Mouse (Mus musculus) monocyte, adult 5-6 weeks (primary cell): ENCODE data around the gene Kif6. TPM values are rescaled to one million over a fixed set of nuclear protein-coding genes. Genes with fewer than 3 reads are reported as not detected.
A peak's percentile ranks its signal among the peaks of the same experiment; 100 is the strongest.

Source experiments
- ATAC-seq: fragments of 153-309, 156-312 bp; replicated peaks from 2 replicates; pipeline ENCODE4 v1.8.0; 2017; ENCODE audit warnings: mild to moderate bottlenecking; ENCODE audit not compliant: low TSS enrichment, insufficient number of reproducible peaks, severe bottlenecking, poor library complexity, low FRiP score
- total RNA-seq: library from RNA; stranded (forward); fragments of 200-1000, 200-491, 200-594 nt; gene quantifications from 3 replicates; pipeline ENCODE4 v1.2.3, GENCODE M21; 2017

Gene Kif6
- total RNA-seq, 1 experiment from 2014 or later, result not detected

DNA sequence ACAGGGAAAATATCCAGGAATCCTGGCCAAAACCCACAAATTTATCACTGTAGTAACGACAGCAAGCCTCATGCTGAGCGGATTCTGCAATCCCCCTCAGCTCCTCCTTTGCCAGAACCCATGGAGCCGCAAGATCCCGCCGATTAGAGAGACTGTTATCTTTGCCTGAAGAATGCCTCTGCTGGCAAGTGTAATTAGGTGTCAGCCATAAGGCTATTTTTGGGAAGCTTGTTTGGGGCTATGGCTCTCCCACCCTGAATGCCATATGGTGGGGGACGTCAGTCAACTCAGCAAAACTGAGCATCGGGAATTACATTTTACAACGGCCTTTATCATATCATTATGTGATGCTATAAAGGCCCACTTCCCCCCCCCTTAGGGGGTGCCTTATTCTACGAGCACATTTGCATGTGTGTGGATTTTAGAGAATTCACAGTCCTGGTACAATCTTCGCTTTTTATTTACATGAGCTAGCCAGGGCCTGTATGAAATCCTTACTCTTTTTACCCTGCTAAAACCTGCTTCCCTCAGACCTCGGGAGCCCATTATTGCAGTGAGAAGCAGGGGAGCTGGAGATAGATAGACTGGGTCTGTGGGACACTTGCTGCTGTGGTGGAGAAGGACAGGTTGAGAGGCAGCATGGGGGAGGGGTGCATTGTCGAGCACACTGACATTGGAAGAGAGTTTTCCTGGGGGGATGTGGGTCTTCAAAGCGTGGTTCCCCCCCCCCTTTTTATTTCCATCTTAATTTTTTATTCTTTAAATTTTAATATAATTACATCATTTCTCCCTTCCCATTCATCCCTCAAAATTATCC, 252.6 kb downstream of the Kif6 start:
- ATAC-seq, result no peak

DNA sequence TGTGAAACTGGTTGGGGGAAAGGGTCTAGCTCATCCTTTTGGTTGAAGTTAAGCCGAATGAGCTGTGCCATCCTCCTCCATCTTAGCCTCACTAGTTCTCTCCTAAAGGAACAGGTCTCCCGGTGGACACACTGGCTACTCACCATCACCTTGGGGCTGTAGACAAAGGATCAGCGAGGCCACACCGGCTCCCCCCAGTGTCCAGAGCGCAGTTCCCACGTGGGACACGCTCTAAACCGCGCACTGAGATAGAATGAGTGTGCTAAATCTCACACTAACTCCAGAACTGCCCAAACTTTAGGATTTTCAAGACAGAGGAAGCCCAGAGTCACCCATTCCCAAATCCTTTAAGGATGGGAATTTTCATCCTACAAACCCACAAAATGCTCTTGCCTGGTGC, 254.3 kb downstream of the Kif6 start:
- no peak for ATAC-seq

DNA sequence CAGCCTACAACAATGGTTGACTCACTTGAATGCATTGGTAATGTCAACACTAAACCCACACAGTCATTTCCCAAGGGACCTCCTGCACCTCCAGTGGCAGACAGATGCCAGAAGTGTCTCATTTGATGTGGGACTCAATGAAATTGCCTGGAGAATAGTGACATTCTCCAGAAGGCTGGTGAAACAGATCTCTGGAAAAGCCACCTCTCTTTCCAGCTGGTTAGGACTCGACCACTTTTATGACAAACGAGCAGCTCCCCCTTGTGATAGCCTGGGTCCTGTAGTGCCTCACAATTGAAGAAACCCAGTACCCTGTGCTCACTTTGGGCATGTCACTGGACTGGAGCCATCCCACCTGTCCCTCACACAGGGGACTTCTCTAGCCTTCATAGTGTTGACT, 257.4 kb downstream of the Kif6 start:
- no peak for ATAC-seq

DNA sequence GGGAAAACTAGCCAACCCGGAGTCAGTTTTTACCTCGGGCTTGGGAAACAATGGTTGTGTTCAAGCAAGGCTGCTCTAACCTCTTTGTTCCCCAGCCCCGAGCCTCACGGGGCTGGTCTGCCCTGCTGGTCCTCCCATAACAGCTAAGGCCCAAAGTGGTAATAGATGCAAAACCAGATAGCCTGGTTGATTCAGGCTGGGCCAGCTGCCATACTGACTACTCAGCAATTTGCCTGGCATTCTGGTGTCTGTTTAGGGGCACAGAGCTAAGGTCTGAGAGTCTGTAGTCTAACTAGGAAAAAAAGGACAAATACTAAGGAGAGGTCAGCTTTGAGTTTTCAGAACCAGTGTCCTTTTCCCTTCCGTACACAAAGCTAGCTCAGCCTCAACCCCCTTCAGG, 259.8 kb downstream of the Kif6 start:
- no peak for ATAC-seq

DNA sequence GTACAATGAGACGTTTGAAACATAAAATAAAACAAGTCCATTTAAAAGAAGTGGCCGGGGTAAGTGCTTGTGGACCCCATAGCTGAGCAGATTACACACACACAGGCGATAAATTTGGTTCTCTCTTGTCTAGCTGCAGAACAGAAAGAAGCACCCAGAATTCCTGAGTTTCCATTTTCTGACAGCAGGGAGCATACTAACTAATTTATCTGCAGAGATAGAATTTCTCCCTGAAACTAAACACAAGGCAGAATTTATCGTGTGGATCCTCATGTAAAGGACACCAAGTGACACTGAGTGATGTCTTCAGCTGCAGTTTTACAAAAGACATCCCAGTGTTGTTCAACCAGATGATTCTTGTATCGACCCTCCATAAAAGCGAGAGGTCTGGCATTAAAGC, 260.5 kb downstream of the Kif6 start:
- no peak for ATAC-seq

DNA sequence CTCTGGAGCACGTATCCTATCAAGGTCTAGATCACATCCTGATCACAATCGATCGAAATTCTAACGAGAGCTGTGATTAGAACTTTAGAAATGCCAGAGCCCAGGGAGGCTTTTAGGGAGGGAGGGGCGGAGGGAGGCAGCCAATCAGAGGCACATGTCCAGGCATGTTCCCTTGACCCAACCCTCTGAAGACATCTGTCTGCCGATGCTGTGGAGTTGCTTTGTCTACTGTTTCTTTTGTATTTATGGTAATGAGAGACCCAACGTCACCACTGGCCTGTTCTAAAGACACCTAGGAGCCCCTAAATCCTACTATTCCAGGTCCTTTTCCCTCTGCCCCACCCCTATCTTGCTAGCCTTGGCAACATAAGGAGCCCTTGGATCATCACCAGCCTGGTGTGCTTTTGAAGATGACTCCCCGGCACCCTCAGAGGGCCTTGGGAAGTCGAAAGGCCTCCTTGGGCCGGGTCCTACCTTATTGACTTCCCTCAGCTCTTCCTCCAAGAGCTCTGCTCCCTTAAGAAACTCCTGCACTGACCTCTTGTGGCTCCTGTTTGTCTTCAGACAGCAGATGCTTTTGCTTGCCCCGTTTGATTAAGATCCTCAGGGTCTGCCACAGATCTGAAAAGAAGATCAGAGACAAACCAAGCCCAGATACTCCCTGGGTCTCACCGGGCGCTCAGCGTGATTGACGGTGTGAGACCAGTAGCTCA, 261.2 kb downstream of the Kif6 start:
- no peak for ATAC-seq

DNA sequence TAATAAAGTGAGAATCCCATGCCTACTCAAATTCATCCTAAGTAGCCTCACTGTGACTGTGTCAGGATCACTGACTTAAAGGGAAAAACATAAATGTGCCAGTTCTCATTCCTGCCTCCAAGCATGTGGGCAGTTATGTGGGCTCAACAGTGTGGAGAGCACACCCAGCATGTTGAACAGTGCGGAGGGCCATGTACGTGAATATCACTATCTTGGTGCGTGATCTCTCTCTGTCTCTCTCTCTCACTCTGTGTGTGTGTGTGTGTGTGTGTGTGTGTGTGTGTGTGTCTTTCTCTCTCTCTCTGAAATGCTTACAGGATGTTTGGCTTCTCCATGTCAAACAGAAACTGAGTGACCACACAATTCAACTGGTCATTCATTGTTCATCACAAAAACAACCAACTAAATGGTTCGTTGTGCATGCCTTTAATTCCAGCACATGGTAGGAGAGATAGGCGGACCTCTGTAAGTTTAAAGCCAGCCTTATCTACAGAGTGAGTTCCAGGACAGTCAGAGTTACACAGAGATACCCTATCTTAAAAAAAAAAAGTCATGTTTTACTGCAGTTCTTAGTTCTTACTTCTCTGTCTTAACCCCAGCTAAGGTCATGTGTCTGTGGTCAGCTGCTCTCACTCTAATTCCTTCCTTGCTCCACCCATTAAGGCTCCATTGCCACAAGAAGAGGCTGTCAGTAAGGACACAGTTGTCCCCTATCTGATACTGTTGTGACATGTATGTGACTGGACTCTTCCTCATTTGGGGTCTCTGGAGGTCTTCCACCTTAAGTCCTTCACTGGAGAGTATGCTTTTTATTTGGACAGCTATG, 266.2 kb downstream of the Kif6 start:
- ATAC-seq, result no peak

DNA sequence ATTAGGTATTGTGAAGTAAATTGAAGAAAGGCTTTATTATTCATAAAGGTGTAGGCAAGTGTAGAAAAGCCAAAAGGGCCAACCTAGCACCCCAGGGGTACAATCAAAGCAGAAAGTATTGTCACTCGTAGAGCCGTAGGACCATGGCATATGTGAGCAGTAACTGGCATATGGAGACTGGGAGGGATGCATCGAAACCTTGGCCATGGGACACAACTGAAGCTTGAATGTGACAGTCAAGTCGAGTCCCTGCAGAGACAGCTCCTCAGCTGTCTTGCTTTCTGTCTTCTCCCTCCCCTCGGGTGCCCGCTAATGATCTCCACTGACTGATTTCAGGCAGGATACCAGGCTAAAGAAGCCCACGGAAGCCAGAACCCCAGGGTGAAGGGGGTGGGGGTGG, 266.9 kb downstream of the Kif6 start:
- no peak for ATAC-seq

DNA sequence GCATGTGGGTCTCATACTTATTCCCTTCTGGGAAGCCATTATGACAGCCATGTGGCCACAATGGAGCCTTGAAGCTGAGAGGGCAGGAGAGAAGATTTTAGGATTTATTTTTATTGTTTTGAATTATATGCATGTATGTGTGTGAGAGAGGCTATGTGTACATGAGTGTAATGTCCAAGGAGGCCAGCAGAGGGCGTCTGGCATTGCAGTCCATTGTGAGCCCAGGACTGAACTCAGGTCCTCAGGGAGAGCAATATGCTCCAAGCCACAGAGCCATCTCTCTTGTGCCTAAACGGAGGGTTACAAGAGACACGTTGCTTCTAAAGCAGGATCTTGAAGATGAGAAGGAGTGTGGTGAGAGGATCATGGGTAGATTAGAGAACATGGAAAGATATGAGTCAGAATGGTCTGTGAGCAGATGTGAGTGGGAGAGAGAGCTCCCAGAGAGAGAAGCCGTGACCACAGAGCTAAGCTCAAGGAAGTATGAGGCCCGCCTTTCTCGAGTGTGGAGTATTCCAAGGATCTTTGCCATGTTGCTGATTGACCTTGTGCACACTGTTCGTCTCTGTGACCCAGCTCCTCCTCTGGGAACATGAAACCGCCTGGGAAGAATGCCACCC, 268.3 kb downstream of the Kif6 start:
- no peak for ATAC-seq

DNA sequence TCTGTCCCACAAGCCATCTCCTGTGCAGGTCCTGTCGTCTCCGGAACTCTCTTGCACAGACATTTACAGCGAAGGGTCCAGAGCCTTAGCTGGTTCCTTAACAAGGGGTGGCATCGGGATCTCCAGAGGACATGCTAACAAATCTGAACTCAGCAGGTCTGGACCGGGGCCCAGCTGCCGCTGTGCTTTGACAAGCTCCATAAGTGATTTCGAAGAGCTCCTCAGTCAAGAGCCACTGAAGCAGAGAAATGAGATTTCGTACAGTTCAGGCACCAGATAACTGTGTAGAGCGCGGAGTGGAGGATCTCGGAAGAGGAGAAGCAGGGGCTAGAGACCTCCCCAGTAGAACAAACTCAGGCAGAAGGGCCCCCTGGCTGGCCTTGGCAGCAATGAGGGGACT, 270.1 kb downstream of the Kif6 start:
- ATAC-seq, result no peak

DNA sequence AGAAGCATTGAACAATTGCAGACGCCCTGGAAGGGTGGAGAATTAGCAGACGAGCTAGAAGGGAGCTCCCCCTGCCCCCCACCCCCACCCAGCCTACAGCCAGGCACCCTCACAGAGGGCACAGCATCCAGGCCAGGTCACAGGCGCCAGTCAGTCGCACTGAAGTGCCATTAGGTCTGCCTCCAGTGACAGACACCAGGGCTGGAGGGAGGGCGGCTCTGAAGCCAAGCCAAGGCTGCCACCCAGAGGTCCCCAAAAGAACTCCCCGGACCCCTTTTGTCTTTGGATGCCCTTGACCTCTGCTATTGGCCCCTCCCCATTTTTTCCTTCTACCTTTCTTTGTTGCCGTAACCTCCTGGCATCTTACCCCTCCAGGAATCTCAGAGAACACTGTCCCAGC, 274.7 kb downstream of the Kif6 start:
- ATAC-seq, result no peak

DNA sequence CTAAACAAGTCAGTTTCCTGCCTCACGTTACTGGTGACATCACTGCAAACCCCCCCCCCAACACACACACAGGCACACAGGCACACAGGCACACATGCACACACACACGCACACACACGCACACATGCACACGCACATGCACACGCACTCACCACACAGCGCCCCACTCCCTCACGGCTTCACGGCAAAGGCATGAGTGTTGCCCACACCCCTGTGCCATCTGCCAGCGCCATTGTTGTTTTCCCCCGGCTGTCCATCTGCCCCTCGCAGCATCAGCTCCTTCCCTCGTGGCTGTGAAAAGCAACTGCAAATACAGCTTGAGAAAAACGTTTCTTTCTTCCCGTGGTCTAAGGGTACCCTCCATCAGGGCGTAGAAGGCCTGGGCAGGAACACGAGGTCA, 275.9 kb downstream of the Kif6 start:
- no peak for ATAC-seq

DNA sequence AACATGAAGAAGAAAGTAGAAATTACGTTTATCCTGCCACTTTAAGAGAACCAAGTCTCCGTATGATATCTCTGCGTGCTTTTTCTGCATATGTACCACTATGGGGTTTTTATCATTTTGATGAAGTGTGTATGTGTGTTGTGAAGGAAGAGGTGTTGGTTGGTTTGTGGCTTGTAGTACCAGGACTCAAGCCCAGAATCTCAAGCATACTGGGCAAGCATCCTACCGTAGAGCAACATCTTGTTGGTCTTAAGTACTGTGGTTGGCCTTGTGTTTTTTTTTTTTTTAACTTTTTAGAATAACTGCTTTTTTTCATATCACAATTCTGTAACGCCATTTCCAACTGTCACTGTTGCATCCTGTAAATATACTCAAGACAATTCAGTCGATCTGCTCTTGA, 277.5 kb downstream of the Kif6 start:
- ATAC-seq, result no peak

DNA sequence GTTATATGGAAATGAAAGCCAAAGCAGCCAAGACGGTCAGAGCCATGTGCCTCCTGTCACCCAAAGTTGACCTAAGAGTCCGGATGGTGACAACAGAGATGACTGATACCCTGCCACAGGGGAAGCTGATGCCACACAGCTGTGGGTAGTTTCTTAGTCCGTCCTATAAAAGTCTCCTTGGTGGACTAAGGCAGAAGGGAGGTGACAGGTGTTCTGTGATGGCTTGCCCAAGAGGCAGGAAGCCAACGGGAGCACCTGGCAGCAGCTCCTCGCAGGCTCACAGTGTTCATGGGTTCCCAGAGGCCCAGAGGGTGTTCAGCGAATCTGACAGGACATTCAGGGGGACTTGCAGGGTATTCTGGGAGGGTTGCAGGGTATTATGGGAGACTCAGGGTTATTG, 279.5 kb downstream of the Kif6 start:
- no peak for ATAC-seq

DNA sequence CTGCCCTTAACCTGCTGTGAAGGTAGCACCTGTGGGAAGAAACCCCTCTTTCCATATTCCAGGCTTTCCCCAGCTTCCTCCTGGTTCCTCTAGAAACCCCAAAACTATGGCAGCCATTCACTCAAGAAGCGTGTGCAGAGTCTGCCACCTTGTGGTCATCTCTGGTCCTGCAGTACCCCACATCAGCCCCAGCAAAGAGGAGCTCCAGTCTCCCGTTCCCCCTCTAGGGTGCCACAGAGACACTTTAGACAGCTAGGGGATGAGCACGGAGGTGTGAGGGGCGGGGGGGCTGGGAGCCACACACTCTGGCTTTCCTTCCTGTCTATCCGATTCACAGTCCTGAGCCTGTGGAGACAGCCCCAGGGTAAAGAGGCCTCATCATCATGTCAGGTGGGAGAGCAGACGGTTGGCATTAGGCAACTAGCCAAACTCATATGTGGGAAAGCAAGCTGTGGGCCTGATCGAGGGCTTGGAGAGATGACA, 284.0 kb downstream of the Kif6 start:
- ATAC-seq, result 0 out of 2 replicates have a peak, but pooled peaks have one; percentile 34

DNA sequence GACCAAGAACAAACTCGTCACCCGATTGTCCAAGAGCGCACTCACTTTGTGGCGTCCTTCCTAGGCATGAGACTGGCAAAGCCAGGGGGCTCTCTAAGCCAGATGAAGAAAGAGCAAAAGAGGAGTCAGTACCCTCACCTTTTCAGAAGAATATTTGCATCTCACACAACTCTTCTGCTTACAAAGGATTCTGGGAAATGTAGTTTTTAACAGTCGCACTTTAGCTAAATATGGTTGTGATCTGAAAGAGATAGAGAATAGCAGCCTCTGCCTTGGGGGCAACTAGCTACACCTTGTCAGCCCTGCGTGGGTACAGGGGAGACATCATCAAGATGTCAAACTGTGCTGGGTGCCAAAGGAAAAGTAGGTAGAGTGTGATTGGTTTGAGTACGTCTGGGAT, 287.7 kb downstream of the Kif6 start:
- ATAC-seq, result no peak

DNA sequence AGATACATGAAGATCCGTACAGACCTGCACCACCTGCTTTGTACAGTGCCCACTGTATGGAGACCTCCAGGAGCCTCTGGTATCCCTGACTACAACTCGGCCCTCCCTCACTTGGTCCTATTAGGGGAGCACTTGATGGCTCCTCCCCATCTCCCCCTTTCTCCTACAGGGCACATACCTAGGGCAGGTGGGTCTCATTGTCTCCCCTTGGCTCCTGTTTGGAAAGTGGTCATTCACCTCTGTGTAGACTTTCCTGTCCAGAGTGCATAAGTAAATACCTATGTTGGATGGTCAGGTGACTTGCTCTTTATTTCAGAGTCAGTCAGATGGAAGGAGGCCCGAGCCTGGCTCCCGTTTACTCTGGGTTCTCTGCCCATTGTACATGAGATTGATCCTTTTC, 308.5 kb downstream of the Kif6 start:
- no peak for ATAC-seq

DNA sequence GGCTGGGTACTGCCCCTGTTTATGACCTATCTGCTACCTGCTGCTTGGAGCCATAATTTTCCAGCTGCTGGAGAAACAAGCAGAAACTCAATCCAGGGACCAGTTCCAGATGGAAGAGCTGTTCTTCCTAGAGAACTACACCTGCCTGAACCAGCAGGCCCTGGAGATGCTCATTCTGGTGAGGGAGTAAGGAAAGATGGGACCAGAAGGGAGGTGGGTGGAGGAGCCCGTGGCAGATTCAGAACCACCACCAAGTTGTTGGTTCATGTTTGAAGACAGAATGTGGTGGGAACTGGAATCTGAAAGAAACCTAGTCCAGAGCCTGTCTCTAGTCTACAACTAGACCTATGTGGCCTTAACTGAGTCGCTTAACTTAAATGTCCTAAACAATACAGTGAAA, 312.7 kb downstream of the Kif6 start:
- ATAC-seq, result no peak

DNA sequence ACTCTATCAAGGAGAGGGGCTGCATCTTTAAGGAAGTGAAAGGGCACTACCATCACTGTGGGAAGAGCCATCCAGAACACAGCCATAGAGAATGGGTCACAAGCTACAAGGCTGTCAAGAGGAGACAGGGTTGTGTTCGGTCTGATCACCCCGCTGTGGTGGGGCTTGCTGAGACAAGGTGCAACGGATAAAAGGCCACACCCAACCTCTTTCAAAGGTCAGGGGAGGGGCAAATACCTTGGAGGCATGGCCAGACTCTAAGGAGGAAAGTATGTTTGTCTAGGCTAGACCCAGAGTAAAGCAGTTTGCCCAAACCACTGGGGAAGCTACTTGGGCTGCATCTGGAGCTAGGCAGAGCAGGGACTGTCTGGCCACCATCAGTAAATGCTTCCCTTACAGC, 318.9 kb downstream of the Kif6 start:
- no peak for ATAC-seq
